Mouse (Mus musculus) yolk sac, embryonic 10.5 days (tissue): ENCODE results near the gene B4galt1.
"Not testable (repeated sequence)": the region's sequence is repeated elsewhere in the genome, so short reads cannot be mapped to it uniquely, and the experiment has no call there.

Experiments used
- DNase-seq: peaks from one replicate; pipeline ENCODE4 v3.0.0-alpha.2; 2017; ENCODE audit warnings: low spot score

The B4galt1 gene

GRCm38 (mm10) chr4:40818421-40818820, 35.4 kb downstream of the B4galt1 start:
- DNase-seq: no peak

GRCm38 (mm10) chr4:40817936-40818335, 35.9 kb downstream of the B4galt1 start:
- no peak for DNase-seq

GRCm38 (mm10) chr4:40815775-40816372, 37.9 kb downstream of the B4galt1 start:
- DNase-seq: no peak

GRCm38 (mm10) chr4:40815120-40815519, 38.7 kb downstream of the B4galt1 start:
- no peak for DNase-seq

GRCm38 (mm10) chr4:40814359-40814758, 39.4 kb downstream of the B4galt1 start:
- DNase-seq: no peak

- DNase-seq: no peak
These were observed 40.9 kb downstream of the B4galt1 start for GRCm38 (mm10) chr4:40812891-40813290.

- no peak for DNase-seq
These were observed 43.3 kb downstream of the B4galt1 start for GRCm38 (mm10) chr4:40810481-40810880.

GRCm38 (mm10) chr4:40807382-40807781, 46.4 kb downstream of the B4galt1 start:
- DNase-seq: no peak

GRCm38 (mm10) chr4:40805401-40805800, 48.4 kb downstream of the B4galt1 start:
- DNase-seq: no peak

- no peak for DNase-seq
These were observed 51.0 kb downstream of the B4galt1 start for GRCm38 (mm10) chr4:40802787-40803186.

- DNase-seq: peak; percentile 48
These were observed 51.9 kb downstream of the B4galt1 start for GRCm38 (mm10) chr4:40801908-40802307.

- no peak for DNase-seq
These were observed 52.9 kb downstream of the B4galt1 start for GRCm38 (mm10) chr4:40800873-40801272.

- not testable (repeated sequence) for DNase-seq
These were observed 54.8 kb downstream of the B4galt1 start for GRCm38 (mm10) chr4:40798833-40799555.

GRCm38 (mm10) chr4:40795761-40796160, 58.0 kb downstream of the B4galt1 start:
- DNase-seq: no peak

- no peak for DNase-seq
These were observed 59.5 kb downstream of the B4galt1 start for GRCm38 (mm10) chr4:40794320-40794719.

GRCm38 (mm10) chr4:40791176-40791575, 62.6 kb downstream of the B4galt1 start:
- no peak for DNase-seq

- no peak for DNase-seq
These were observed 67.2 kb downstream of the B4galt1 start for GRCm38 (mm10) chr4:40786578-40786977.

- DNase-seq: no peak
These were observed 68.1 kb downstream of the B4galt1 start for GRCm38 (mm10) chr4:40785620-40786166.

- no peak for DNase-seq
These were observed 69.1 kb downstream of the B4galt1 start for GRCm38 (mm10) chr4:40784556-40785169.

GRCm38 (mm10) chr4:40783049-40783448, 70.8 kb downstream of the B4galt1 start:
- DNase-seq: no peak

GRCm38 (mm10) chr4:40781797-40782495, 71.9 kb downstream of the B4galt1 start:
- DNase-seq: no peak

GRCm38 (mm10) chr4:40781143-40781542, 72.7 kb downstream of the B4galt1 start:
- DNase-seq: peak; percentile 35
